9 mouse cellular contexts compared by ENCODE assay signal in genomic region chr11:69604347-69604746, GRCm38 (mm10). TPM values are rescaled to one million over a fixed set of nuclear protein-coding genes. Genes with fewer than 3 reads are reported as not detected.
A peak's percentile ranks its signal among the peaks of the same experiment; 100 is the strongest.
DNase-seq lines count a peak whose midpoint lies in the region; ATAC-seq lines count a peak whose summit lies in the region.
"Had no signal": no experiment of that assay in that cellular context is flagged by ENCODE, and none has a peak within 500 bp of the region (broad histone marks: within the 10 kb centered on the region; RNA-seq: fewer than 3 reads in every experiment).

No protein-coding gene starts in this region.

- H3K36me3 ChIP-seq in erythroblast, embryonic 14.5 days (ENCODE audit: control insufficient read depth) = peaks cover 48% of the 10 kb centered on the region
- H3K36me3 ChIP-seq in neural tube, embryonic 11.5 days (ENCODE audit: control insufficient read depth, insufficient read depth, low read length) = no peaks in the 10 kb centered on the region
- H3K36me3 ChIP-seq in limb, embryonic 15.5 days = 0 out of 2 replicates have a peak, but pooled peaks cover 3% of the 10 kb centered on the region
- no peaks in the 10 kb centered on the region for H3K36me3 ChIP-seq in stomach, embryonic 16.5 days (ENCODE audit: control insufficient read depth, insufficient read depth, low read length)

- DNase-seq in neural tube, embryonic 11.5 days (ENCODE audit: low spot score) = no peak
- no peak for DNase-seq in neural tube, embryonic 10.5 days (ENCODE audit: extremely low spot score, low spot score)
- DNase-seq in right cerebral cortex, postnatal 14 days = no peak
- no peak for DNase-seq in thymus, postnatal 4 days

- WGBS in neural tube, embryonic 11.5 days = 57% methylated on average over 3 of the region's 3 CpGs
- 51% methylated on average over 3 of the region's 3 CpGs for WGBS in limb, embryonic 15.5 days
- 53% methylated on average over 3 of the region's 3 CpGs for WGBS in stomach, embryonic 16.5 days

- peaks cover 96% of the 10 kb centered on the region for H3K4me1 ChIP-seq in erythroblast, embryonic 14.5 days (ENCODE audit: control insufficient read depth)
- H3K4me1 ChIP-seq in neural tube, embryonic 11.5 days (ENCODE audit: control insufficient read depth, insufficient read depth, low read length) = peaks cover 14% of the 10 kb centered on the region
- peaks cover 40% of the 10 kb centered on the region for H3K4me1 ChIP-seq in limb, embryonic 15.5 days
- H3K4me1 ChIP-seq in stomach, embryonic 16.5 days (ENCODE audit: control insufficient read depth, insufficient read depth, low read length) = peaks cover 41% of the 10 kb centered on the region

- H3K4me3 ChIP-seq in erythroblast, embryonic 14.5 days (replicated peaks) = peak overlapping the region; percentile 88
- H3K4me3 ChIP-seq in neural tube, embryonic 11.5 days (ENCODE audit: low read depth, low read length) = peak overlapping the region; percentile 48
- peak overlapping the region; percentile 60 for H3K4me3 ChIP-seq in limb, embryonic 15.5 days
- peak overlapping the region; percentile 58 for H3K4me3 ChIP-seq in stomach, embryonic 16.5 days (replicated peaks; ENCODE audit: low read length)

- no peaks in the 10 kb centered on the region for H3K27me3 ChIP-seq in erythroblast, embryonic 14.5 days (ENCODE audit: control insufficient read depth)
- H3K27me3 ChIP-seq in neural tube, embryonic 11.5 days (ENCODE audit: control insufficient read depth, insufficient read depth, low read length) = 0 out of 2 replicates have a peak, but pooled peaks cover 6% of the 10 kb centered on the region
- peaks cover 9% of the 10 kb centered on the region; the same call in 1 of the 2 replicates for H3K27me3 ChIP-seq in limb, embryonic 15.5 days
- H3K27me3 ChIP-seq in stomach, embryonic 16.5 days (ENCODE audit: control insufficient read depth, insufficient read depth, low read length) = peaks cover 5% of the 10 kb centered on the region; the same call in 1 of the 2 replicates

- no peak overlapping the region for H3K27ac ChIP-seq in neural tube, embryonic 11.5 days (ENCODE audit: low read depth, low read length)
- H3K27ac ChIP-seq in limb, embryonic 15.5 days = no peak overlapping the region
- no peak overlapping the region for H3K27ac ChIP-seq in stomach, embryonic 16.5 days (ENCODE audit: low read length)
- H3K27ac ChIP-seq: macrophage had no signal

- ATAC-seq in erythroblast, adult 5-6 weeks (replicated peaks; ENCODE audit: low FRiP score, poor library complexity, severe bottlenecking) = no peak
- ATAC-seq in neural tube, embryonic 11.5 days (ENCODE audit: insufficient read depth, low FRiP score, low TSS enrichment) = no peak
- ATAC-seq in limb, embryonic 15.5 days (ENCODE audit: insufficient number of reproducible peaks, low FRiP score, low TSS enrichment, low read depth) = no peak
- no peak for ATAC-seq in stomach, embryonic 16.5 days (ENCODE audit: insufficient read depth, low FRiP score)

- peak overlapping the region; percentile 100 for H3K4me2 ChIP-seq in neural tube, embryonic 11.5 days (ENCODE audit: low read depth)
- H3K4me2 ChIP-seq in limb, embryonic 15.5 days = peak overlapping the region; percentile 100
- peak overlapping the region; percentile 93 for H3K4me2 ChIP-seq in stomach, embryonic 16.5 days (ENCODE audit: low read depth, low read length)

- H3K9ac ChIP-seq in neural tube, embryonic 11.5 days (ENCODE audit: low read length) = no peak overlapping the region; the same call in 1 of the 2 replicates
- H3K9ac ChIP-seq in limb, embryonic 15.5 days = 0 out of 2 replicates have a peak overlapping the region, but pooled peaks have one; percentile 62
- peak overlapping the region; percentile 70 for H3K9ac ChIP-seq in stomach, embryonic 16.5 days (ENCODE audit: low read length)

- H3K9me3 ChIP-seq in erythroblast, embryonic 14.5 days (ENCODE audit: control insufficient read depth, low read length) = no peaks in the 10 kb centered on the region
- no peaks in the 10 kb centered on the region for H3K9me3 ChIP-seq in neural tube, embryonic 11.5 days (ENCODE audit: control insufficient read depth, low read length)
- H3K9me3 ChIP-seq in limb, embryonic 15.5 days = no peaks in the 10 kb centered on the region
- no peaks in the 10 kb centered on the region for H3K9me3 ChIP-seq in stomach, embryonic 16.5 days (replicated peaks; ENCODE audit: control insufficient read depth, low read length)

RNA-seq across cellular contexts. Expression of gene Atp1b2, which starts 1.4 kb away (rescaled TPM):
- 8.1 and 9.1 TPM in 2 replicates for polyA plus RNA-seq in erythroblast, embryonic 14.5 days (2012)
- 10.6 and 24.0 TPM in 2 replicates for total RNA-seq in erythroblast, adult 5-6 weeks (2015; ENCODE audit: low replicate concordance)
- total RNA-seq in erythroblast, adult 5-6 weeks (2017; ENCODE audit: low replicate concordance) = 1.2 and 4.0 TPM in 2 replicates
- polyA plus RNA-seq in neural tube, embryonic 11.5 days (2014; fragmentation: Nextera tagmentation; extraction: Ambion mirVana) = 7.2 and 7.7 TPM in 2 replicates
- polyA plus RNA-seq in limb, embryonic 15.5 days (2015; fragmentation: Nextera tagmentation; extraction: Ambion mirVana) = 8.2 and 10.5 TPM in 2 replicates
- 9.5 and 10.4 TPM in 2 replicates for polyA plus RNA-seq in stomach, embryonic 16.5 days (2015; fragmentation: Nextera tagmentation; extraction: Ambion mirVana)
- polyA plus RNA-seq: macrophage had no signal

RNA-seq across cellular contexts. Expression of gene Shbg, which starts 13.4 kb away (rescaled TPM):
- 0.02 TPM in 1 of 2 replicates, not detected in the other for polyA plus RNA-seq in erythroblast, embryonic 14.5 days (2012)
- not detected in 2 replicates for total RNA-seq in erythroblast, adult 5-6 weeks (2015; ENCODE audit: low replicate concordance)
- total RNA-seq in erythroblast, adult 5-6 weeks (2017; ENCODE audit: low replicate concordance) = 0.51 TPM in 1 of 2 replicates, not detected in the other
- polyA plus RNA-seq in neural tube, embryonic 11.5 days (2014; fragmentation: Nextera tagmentation; extraction: Ambion mirVana) = not detected in 2 replicates
- polyA plus RNA-seq in limb, embryonic 15.5 days (2015; fragmentation: Nextera tagmentation; extraction: Ambion mirVana) = not detected in 2 replicates
- 1.3 and 2.2 TPM in 2 replicates for polyA plus RNA-seq in stomach, embryonic 16.5 days (2015; fragmentation: Nextera tagmentation; extraction: Ambion mirVana)
- polyA plus RNA-seq: macrophage had no signal

RNA-seq across cellular contexts. Expression of gene Sat2, which starts 17.5 kb away (rescaled TPM):
- not detected in 2 replicates for polyA plus RNA-seq in erythroblast, embryonic 14.5 days (2012)
- not detected in 2 replicates for total RNA-seq in erythroblast, adult 5-6 weeks (2015; ENCODE audit: low replicate concordance)
- 0.70 TPM in 1 of 2 replicates, not detected in the other for total RNA-seq in erythroblast, adult 5-6 weeks (2017; ENCODE audit: low replicate concordance)
- polyA plus RNA-seq in neural tube, embryonic 11.5 days (2014; fragmentation: Nextera tagmentation; extraction: Ambion mirVana) = 14.9 and 19.0 TPM in 2 replicates
- 15.7 and 16.2 TPM in 2 replicates for polyA plus RNA-seq in limb, embryonic 15.5 days (2015; fragmentation: Nextera tagmentation; extraction: Ambion mirVana)
- polyA plus RNA-seq in stomach, embryonic 16.5 days (2015; fragmentation: Nextera tagmentation; extraction: Ambion mirVana) = 18.1 and 19.6 TPM in 2 replicates

RNA-seq across cellular contexts. Expression of gene Trp53, which starts 24.2 kb away (rescaled TPM):
- 4.1 and 4.3 TPM in 2 replicates for polyA plus RNA-seq in erythroblast, embryonic 14.5 days (2012)
- total RNA-seq in erythroblast, adult 5-6 weeks (2015; ENCODE audit: low replicate concordance) = 44.6 and 56.8 TPM in 2 replicates
- total RNA-seq in erythroblast, adult 5-6 weeks (2017; ENCODE audit: low replicate concordance) = 25.1 and 28.0 TPM in 2 replicates
- 169 and 175 TPM in 2 replicates for polyA plus RNA-seq in neural tube, embryonic 11.5 days (2014; fragmentation: Nextera tagmentation; extraction: Ambion mirVana)
- 132 and 134 TPM in 2 replicates for polyA plus RNA-seq in limb, embryonic 15.5 days (2015; fragmentation: Nextera tagmentation; extraction: Ambion mirVana)
- polyA plus RNA-seq in stomach, embryonic 16.5 days (2015; fragmentation: Nextera tagmentation; extraction: Ambion mirVana) = 118 and 120 TPM in 2 replicates

RNA-seq across cellular contexts. Expression of gene Wrap53, which starts 24.3 kb away (rescaled TPM):
- polyA plus RNA-seq in erythroblast, embryonic 14.5 days (2012) = 3.8 and 7.2 TPM in 2 replicates
- total RNA-seq in erythroblast, adult 5-6 weeks (2015; ENCODE audit: low replicate concordance) = 18.4 and 21.3 TPM in 2 replicates
- total RNA-seq in erythroblast, adult 5-6 weeks (2017; ENCODE audit: low replicate concordance) = 7.7 and 8.9 TPM in 2 replicates
- polyA plus RNA-seq in neural tube, embryonic 11.5 days (2014; fragmentation: Nextera tagmentation; extraction: Ambion mirVana) = 34.5 and 34.6 TPM in 2 replicates
- 23.6 and 24.8 TPM in 2 replicates for polyA plus RNA-seq in limb, embryonic 15.5 days (2015; fragmentation: Nextera tagmentation; extraction: Ambion mirVana)
- polyA plus RNA-seq in stomach, embryonic 16.5 days (2015; fragmentation: Nextera tagmentation; extraction: Ambion mirVana) = 19.3 and 21.6 TPM in 2 replicates

Comparison
In these comparisons a context has a peak if more than half of its experiments do, and no peak if none do; other contexts are left out.
1. RNA of gene Sat2, which starts 17.5 kb away (polyA plus RNA-seq): 14.9 to 19.0 TPM in neural tube, embryonic 11.5 days, 18.1 to 19.6 TPM in stomach, embryonic 16.5 days and 15.7 to 16.2 TPM in limb, embryonic 15.5 days; not detected in erythroblast, embryonic 14.5 days; every median in the first group is over 10 times any median in the second.
2. Peak in every context shown above with its lines, with median percentiles within 50 percentile points of each other: H3K4me3 ChIP-seq and H3K4me2 ChIP-seq.